Mouse (Mus musculus) lung, postnatal 25 days (tissue): ENCODE results near the gene Lrmda.

ENCODE experiments used
- DNase-seq: peaks from one replicate; pipeline ENCODE4 v3.0.0; 2022; ENCODE audit warnings: low spot score

Lrmda gene

DNA sequence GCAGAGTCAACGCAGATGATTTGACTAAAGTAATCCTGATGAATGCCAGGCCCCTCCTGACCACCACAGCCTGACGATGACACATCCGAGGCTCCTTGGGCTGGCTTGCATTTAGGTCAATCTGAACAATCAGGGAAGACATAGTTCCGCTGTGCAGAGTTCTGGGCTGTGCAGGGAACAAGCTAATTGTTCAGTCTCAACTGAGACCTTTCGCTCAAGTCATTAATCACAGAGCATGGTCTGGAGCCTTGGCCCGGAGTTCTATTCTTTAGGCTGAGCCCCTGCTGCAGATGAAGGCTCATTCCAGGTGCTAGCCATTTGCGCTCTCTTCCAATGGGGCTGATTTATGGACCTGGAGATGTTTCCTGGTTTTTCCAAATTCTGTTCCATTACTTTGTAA is 844.6 kb downstream of the Lrmda start:
- no peak for DNase-seq

DNA sequence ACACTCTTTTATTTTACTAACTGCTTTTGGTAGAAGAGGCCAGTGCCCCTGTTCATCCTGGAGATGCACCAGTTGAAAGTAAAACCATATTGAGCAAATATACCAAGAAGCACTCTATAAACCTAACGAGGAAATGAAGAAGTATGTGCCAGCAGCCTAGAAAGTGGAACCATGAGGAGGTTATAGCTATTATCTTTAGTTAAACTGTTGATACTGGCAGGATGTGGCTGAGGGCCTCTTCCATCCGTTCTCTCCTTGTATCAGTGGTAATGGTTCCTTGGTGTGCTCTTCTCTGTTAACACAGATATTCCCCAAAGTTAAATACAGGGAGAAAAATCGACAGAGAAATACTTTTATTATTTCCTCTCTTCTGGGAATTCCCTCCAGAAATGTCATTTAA is 855.1 kb downstream of the Lrmda start:
- no peak for DNase-seq

DNA sequence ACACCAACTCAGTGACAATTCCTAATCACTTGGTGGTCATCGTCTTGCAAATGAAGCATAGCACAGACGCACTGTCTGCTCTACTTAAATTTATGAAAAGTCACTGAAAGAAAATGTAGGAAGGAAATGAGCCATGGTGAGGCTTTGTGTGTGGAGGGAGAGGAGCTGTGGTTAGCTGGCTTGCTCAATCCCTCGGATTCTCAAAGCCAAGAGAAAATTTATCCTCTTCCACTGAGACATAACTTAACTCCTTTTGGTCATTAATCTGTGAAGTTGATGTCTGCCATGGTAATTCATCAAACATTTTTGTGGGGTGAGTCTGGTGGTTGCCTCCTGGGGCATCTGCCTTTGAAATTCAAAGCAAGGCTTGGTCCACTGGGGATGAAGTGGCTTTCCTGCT is 867.7 kb downstream of the Lrmda start:
- no peak for DNase-seq

DNA sequence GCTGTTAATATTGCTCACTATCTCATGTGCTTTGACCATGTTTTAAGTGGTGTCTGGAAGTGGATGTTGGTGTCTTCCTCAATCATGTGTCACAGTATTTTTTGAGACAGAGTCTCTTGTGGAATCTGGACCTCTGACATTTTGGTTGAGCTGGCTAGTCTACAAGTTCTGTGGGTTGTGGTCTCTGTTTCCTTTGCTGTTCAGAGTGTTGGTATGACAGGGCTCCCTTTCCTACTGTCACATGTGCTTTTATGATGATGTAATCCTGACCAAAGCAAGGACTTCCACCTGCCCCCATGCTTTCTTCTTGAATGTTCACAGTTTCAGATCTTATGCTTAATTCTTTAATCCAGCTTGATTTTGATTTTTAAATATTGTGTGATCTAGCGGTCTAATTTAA is 879.8 kb downstream of the Lrmda start:
- no peak for DNase-seq

DNA sequence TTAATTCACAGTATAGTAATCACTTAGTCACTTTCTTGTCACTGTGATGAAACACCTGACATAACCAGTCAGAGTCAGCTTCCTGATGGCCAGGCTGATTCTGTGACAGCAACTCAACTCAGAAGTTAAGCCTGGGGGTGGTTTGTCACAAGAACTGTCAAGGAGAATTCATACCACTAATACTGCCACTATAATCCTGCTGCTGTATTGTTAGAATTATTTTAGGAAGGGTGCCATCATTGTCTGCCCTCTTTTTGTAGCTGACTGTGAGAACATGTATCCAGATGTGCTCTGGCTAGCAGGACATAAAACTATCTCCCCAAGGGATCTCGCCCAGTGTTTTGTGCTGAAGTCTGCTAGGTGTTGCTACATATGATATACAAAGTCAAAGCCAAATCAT is 882.6 kb downstream of the Lrmda start:
- DNase-seq, result no peak

DNA sequence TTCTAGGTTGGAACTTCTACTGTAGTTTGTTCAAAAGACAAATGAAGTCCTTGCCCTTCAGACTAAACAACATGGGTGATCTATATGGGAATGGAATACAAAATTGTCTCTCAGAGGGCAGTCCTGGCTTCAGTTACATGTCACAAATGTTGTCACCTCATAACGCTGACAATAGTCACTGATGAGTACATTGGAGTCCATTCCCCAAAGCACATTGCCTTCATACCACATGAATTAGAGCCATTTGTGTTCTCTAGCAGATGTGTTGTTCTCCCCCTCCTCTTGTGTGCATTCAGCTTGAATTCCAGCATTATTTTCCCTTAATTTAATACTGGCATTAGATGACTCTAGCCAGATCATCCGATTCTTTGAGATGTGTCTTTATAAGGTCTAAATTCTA is 883.4 kb downstream of the Lrmda start:
- DNase-seq, result no peak

DNA sequence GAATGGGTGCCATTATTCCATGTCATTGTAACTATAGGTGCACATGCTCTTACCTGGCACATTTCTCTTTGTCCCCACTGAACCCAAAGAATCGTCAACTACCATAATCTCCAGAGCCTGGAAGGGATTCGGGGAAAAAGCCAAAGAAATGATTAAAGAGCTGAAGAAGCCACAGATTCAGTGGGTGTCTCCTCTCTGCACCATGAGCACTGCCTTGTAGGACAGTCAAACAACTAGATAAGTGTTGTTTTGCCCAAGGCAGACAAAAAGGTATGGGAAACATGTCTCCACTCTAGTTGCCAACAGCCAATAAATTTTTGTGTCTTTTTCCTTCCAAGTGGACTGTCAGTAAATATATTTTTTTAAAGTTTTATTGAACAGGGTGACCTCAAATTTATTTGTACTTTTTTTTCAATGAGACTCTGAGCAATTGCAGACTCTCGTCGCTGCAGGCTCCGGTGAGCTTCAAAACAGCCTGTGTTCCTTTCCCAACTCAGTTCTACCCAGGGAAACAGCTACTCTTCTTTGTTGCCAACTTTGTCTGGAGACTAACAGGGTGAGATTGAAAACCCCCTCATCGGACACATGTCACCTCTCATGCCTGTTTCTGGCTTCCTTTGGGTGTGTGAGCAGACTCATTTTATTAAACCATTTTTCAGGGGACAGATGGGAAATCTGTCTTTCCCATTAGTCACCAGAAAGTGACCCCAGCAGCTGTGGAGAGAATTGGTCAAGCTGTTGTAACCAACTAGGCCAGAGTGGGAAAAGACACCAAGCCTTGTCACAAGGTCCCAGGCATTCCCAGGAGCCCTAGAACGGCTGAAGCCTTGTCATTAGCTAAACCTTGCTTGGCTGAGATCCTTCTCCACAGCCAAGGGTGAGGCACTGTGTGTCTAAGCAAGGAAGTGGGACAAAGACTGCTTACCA is 886.5 kb downstream of the Lrmda start:
- peak; percentile 43 for DNase-seq

DNA sequence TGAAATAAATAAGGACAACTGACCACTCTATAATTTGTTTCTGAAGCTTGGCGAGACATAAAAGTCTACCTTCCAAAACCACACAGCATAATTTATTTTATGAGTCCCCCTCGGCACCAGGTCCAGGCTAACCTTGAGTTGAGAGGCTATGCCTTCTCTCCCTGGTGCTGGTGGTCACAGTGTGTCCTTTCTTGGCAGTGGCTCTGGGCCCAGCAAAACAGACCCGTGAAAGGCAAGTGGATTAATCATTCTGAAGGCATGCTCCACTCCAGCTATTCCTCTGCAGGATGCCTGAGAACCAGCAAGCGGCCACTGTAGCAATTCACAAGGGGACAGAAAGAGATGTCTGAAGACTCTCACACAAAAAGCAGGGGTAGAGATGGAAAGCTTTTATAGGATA is 887.2 kb downstream of the Lrmda start:
- no peak for DNase-seq

DNA sequence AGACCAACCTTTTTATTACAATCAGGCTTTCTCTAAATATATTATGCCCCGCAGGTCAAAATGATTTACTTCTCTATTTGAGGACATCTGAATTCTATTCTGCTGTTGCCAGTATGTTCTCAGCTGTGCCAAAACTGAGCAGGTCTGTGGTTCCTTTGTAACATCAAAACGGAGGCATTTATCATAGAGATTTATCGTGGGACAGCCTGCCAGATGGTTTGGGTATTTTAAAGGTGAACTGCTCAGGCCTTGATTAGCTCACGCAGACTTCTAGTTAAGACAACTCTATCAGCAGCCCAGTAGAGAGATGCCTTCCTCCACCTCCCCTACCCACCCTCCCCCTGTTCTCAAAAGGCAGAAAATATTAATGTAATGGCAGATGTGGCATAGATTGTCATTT is 887.7 kb downstream of the Lrmda start:
- DNase-seq, result no peak

DNA sequence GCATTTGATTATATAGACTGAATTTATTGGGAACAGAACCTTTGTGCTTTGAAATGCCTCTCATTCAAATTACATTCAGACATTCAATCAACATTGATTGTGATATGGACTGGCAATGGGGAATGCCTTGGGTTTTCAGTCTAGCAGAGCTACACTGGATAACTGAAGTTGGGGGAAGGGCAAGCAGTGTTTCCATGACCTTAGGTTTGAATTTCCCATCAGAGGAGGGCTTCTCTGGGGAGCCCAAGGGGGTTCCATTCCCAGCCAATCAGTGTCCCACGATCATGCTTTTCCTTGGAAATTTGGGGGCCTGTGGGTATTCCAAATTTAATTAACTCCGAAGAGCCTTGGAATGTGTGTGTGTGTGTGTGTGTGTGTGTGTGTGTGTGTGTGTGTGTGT is 888.5 kb downstream of the Lrmda start:
- DNase-seq, result no peak

DNA sequence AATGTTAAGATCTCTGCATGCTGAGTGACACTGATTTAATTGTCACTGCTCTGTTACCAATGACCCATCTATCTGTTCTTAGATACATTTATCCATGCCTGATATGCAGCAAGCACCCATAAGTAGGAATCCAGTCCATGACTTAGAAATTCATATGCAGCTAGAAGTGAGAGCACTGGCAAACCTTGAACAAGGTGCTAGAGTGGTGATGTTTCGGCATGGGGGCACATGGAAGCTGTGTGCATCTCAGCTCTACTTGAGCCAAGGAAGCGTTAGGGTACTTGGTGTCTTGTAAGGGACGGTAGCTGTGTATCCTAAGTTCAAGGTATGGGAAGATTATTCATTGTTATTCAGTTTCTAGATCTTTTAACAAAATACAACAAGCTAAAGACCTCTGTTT is 896.0 kb downstream of the Lrmda start:
- no peak for DNase-seq

DNA sequence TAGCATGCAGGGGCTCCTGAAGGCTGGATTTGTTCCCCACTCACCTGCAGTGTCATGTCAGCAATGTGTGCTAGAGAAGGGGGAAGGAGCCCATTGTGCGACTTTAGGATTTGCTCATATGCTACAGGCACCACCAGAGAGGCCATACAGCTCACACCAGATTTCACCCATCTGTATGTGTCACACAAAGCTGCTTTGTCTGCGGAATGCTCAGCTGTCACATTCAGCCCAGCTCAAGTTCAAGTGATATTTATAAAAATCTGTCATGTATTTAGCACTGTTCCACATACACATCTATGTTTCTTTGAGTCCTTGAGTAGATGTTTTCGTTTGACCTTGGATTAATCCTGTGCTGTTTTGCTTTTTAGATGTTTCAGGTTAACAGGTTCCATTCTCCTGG is 899.0 kb downstream of the Lrmda start:
- DNase-seq, result no peak

DNA sequence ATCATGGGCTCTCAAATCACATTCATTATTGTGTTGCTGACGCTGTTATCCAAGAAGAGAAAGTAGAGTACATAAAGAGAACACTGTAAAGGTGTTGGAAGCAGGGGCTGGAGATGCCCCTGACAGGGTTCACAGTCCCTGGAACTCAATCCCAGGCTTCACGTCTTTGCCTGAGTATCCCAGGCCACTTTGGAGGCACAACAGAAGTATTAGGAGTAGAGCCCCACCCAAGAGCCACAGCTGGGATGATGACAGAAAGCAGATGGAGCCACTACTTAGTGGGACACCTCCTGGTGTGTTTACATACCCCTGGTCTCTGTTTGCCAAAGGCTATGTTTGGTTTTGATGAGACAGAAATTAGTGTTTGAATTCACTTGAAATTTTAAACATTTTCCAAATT is 899.4 kb downstream of the Lrmda start:
- DNase-seq, result no peak

DNA sequence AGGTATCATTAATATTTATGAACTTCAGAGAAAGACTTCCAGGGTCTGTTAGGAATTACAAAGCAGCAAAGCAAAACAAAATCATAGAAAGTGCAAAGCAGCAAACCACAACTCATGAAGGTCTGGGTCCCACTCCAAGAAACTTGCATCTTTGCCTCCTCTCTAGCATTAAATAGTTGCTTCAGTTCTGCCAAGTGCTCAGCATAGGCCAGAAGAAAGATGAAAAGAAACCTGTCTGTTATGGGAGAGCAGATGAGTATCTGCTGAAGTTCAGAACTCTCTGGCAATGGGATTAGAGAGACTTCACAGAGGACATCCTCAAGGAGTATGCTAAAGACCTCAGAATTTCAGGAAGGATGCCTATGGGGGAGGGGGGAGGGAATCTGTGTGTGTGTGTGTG is 901.6 kb downstream of the Lrmda start:
- no peak for DNase-seq

DNA sequence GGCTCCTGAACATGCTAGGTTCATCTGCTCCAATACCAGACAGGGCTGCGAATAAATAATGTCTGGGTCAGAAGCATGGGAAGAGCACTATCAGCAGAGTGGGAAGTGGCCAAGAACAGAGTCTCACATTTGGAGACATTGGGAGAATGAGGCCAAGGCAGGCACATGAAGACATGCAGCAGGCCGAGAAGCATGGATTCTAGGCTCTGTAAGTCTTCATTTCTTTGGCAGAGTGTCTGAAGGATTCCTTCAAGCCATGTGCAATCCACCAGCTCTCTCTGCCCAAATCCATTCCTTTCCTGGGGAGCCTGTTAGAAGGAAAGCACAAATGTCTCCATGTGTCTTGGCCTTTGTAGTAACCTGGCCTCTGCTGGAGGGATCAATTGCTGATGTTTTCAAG is 902.3 kb downstream of the Lrmda start:
- no peak for DNase-seq

DNA sequence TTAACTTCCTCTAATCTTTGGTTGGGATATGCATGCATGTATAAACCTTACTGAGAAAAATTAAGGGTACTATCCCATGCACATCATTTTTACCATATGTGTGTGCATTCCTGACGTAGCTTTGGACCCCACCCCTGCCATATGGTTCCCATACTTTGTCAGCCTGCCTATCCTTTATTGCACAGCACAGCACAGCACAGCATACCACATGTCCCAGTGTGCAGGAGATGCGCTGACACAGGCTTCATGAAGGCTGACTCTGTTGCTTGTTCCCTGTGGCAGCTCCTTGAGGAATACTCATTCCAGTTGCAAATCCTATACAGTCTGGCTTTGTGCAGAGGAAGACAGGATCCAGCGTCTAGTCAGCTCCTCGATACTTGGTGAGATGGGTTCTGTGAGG is 903.1 kb downstream of the Lrmda start:
- DNase-seq, result no peak

DNA sequence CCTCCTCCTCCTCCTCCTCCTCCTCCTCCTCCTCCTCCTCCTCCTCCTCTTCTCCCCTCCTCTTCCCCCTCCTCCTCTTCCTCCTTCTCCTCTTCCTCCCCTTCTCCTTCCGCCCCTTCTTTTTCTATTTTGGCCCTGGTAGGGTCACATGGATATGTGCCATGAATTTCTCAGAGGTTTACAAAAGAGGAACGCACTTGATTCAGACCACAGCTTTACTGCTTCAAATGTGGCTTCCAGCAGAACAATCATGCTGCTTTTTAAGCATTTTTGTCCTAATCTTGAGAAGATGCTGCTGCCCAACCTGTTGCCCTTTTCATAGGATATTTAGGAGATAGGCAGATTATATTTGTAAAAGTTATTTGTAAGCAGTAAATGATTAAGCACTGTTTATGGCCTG is 903.7 kb downstream of the Lrmda start:
- DNase-seq, result no peak

DNA sequence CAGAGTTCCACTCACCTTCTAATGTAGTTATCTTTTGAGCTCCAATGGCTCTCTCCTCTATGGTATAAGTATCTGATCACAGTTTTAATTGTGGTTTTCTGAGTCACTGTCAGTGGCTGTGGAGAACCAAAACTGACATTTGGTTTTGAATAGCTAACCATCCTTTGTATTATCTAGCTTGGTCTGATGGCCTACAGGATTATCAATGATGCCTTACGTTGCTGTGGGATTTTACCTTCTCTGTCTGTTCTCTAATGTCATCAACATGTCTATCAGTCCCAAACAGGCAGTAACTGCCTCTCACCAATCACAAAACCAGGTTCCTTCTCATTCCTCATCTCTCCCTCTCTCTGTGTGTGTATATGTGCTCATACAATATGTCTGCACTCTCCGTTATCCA is 908.8 kb downstream of the Lrmda start:
- DNase-seq, result no peak

DNA sequence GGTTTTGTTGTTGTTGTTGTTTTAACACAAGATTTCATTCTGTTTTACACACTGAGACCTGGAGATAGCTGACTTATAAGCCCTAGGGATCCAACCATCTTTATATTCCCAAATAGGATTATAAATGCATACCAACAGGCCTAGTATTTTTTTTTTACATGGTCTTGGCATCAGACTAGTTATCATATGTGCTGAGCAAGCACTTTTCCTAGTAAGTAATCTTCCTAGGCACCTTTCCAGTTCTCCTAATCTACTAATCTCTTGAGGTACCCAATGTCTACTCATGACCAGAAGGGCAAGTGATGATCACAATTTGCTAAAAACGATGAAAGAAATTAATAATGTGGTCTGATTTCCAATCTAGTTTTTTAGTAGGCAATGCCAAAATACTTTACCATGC is 909.2 kb downstream of the Lrmda start:
- no peak for DNase-seq

DNA sequence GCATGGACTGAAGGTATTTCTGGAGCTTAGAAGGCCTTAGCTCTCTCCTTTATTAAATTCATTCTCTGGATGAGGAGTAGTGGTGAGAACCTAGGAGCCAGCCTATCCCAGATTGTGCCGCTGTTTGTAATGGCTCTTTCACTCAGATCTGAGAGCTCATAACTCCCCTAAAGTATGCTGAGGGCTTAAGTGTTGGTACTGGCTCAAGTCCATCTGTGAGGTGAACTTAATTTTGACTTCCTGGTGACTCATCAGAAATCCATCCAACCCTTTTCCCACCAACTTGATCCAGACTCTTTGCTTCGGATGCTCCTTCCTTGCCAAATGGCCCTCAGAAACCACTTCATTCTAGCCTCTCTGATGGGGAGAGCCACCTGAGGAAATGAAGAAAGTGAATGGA is 910.1 kb downstream of the Lrmda start:
- DNase-seq, result peak; percentile 73

DNA sequence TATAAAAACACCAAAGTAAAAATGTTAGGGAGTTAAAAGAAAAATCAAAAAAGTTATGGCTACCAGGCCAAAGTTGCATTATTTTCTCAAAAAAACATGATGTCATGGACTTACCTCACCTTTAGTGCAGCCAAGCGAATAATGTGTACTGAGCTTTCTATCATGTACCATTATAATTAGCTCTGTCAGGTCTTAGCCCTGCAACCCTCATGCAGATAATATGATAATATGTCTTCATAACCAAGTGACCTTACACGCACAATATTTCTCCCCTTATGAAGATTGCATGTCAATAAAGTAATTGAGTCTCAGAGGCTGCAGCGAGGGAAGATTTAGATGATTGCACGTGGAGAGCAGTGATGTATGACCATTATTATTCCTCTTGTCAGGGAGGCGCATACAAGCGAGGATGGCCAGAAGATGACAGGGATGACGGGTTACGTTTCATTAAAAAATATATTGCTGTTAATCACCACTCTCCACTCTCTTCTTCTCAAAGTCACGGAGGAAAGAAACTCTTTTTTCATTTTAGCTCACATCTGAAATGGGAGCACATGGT is 911.1 kb downstream of the Lrmda start:
- DNase-seq, result no peak

DNA sequence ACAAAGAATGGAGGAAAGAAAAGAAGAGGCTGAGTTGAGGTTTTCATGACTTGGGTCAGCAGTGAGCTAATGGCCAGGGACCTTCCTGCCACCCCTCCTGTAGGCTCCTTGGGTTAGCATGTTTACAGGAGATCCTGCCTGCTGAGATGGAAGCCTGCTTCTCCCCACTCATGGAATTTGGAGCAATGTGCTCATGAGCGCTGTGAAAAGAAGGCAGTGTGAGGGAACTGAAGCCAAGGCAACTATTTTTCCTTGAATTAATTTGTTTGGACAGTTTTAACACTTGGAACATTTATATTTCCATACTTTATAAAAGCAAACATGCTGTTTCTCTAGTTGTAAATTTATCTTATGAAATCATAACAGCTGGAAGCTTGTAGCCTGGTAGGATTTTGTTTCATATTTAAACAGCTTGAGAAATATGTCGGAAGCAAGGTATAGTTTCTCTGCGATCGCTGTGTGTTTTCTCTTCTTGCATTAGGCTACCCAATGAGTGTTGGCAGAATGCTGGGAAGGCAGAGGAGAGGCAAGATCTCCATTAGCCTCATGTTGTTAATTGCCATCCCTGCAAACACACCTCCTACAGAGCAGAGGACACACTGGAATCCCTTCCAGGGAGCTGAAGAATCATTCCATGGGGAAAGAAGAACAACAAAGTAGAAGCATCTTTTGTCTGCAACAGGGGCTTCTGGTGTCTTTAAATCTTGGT is 911.8 kb downstream of the Lrmda start:
- no peak for DNase-seq

DNA sequence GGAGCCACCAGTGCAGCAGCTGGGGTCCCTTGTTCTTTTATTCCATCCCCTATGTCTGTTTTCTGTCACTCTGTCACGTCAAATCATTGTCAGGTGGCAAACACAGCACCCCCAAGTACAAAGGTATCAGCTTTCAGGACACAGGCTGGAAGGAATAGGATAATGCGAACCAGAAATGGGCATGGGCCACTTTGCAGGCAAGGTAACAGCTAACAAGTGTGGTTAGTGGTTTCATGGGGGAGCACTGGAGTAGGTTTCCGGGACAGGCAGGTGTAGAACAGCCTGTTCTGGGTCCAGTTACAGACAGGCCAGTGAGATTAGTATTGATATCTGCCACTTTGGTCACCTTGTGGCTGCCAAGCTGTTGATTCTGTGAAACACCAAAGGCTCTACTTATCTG is 917.2 kb downstream of the Lrmda start:
- DNase-seq, result no peak
